Comparison of ENCODE assay signal across 19 mouse cellular contexts in genomic region chr2:18797776-18798175, GRCm38 (mm10).
DNase-seq lines count a peak whose midpoint lies in the region; ATAC-seq and TF ChIP-seq lines count a peak whose summit lies in the region.
"Had no signal": no experiment of that assay in that cellular context is flagged by ENCODE, and none has a peak within 500 bp of the region (broad histone marks: within the 10 kb centered on the region; RNA-seq: fewer than 3 reads in every experiment).

No protein-coding gene starts in this region.

- no peaks in the 10 kb centered on the region for H3K36me3 ChIP-seq in hindbrain, postnatal 0 days (ENCODE audit: insufficient read depth, low read length)
- H3K36me3 ChIP-seq in midbrain, postnatal 0 days (ENCODE audit: insufficient read depth, low read length): no peaks in the 10 kb centered on the region
- no peaks in the 10 kb centered on the region for H3K36me3 ChIP-seq in kidney, embryonic 14.5 days (ENCODE audit: control insufficient read depth, insufficient read depth, low read length)
- H3K36me3 ChIP-seq: forebrain, embryonic 15.5 days; G1E had no signal

- peaks cover 6% of the 10 kb centered on the region for H3K4me1 ChIP-seq in hindbrain, postnatal 0 days (ENCODE audit: insufficient read depth, low read length)
- H3K4me1 ChIP-seq in midbrain, postnatal 0 days (ENCODE audit: insufficient read depth, low read length): 0 out of 2 replicates have a peak, but pooled peaks cover under 1% of the 10 kb centered on the region
- H3K4me1 ChIP-seq in kidney, embryonic 14.5 days (ENCODE audit: control insufficient read depth, insufficient read depth, low read length): peaks cover 4% of the 10 kb centered on the region; the same call in 1 of the 2 replicates

- DNase-seq in embryo, embryonic 10 days (ENCODE audit: low spot score): peak; percentile 43
- DNase-seq in embryo, embryonic 9.5 days (ENCODE audit: extremely low spot score): no peak
- DNase-seq in brain, embryonic 14.5 days (ENCODE audit: low read depth): peak; percentile 71
- peak; percentile 27 for DNase-seq in hindbrain, postnatal 0 days (ENCODE audit: low spot score)
- DNase-seq in midbrain, postnatal 0 days (ENCODE audit: low spot score): peak; percentile 44
- DNase-seq in ovary, adult 18-20 months (ENCODE audit: low spot score): no peak
- no peak for DNase-seq in frontal cortex, postnatal 25 days (ENCODE audit: low spot score in 2 of 2)
- DNase-seq: cerebellum, adult 9-10 months; gastrocnemius, adult 2 months; heart, adult 18-20 months; kidney, adult 18-20 months; kidney, postnatal 25 days; liver; liver, postnatal 0 days; spleen, adult 18-20 months had no signal

- peak overlapping the region; percentile 78 for H3K4me2 ChIP-seq in hindbrain, postnatal 0 days (ENCODE audit: low read depth, low read length)
- peak overlapping the region; percentile 30 for H3K4me2 ChIP-seq in midbrain, postnatal 0 days (ENCODE audit: low read depth, low read length, poor library complexity, severe bottlenecking)
- no peak overlapping the region for H3K4me2 ChIP-seq in kidney, embryonic 14.5 days (replicated peaks; ENCODE audit: low read depth, low read length)
- H3K4me2 ChIP-seq: forebrain, embryonic 15.5 days had no signal

- 19% methylated on average over 8 of the region's 8 CpGs for WGBS in hindbrain, postnatal 0 days
- whole genome bisulfite sequencing in midbrain, postnatal 0 days: 17% methylated on average over 8 of the region's 8 CpGs
- 79% methylated on average over 8 of the region's 8 CpGs for WGBS in kidney, embryonic 14.5 days

- peaks cover 4% of the 10 kb centered on the region; the same call in 1 of the 2 replicates for H3K27me3 ChIP-seq in hindbrain, postnatal 0 days (ENCODE audit: insufficient read depth, low read length)
- no peaks in the 10 kb centered on the region for H3K27me3 ChIP-seq in midbrain, postnatal 0 days (ENCODE audit: insufficient read depth, low read length)
- H3K27me3 ChIP-seq in kidney, embryonic 14.5 days (ENCODE audit: control insufficient read depth, insufficient read depth, low read length): peaks cover 33% of the 10 kb centered on the region

- no peak overlapping the region for H3K27ac ChIP-seq in hindbrain, postnatal 0 days
- H3K27ac ChIP-seq in midbrain, postnatal 0 days (ENCODE audit: low read depth, low read length): no peak overlapping the region
- no peak overlapping the region for H3K27ac ChIP-seq in kidney, embryonic 14.5 days (ENCODE audit: low read depth, low read length)
- H3K27ac ChIP-seq: forebrain, embryonic 15.5 days; gastrocnemius, adult 2 months had no signal

- no peaks in the 10 kb centered on the region for H3K9me3 ChIP-seq in hindbrain, postnatal 0 days (ENCODE audit: low read length)
- no peaks in the 10 kb centered on the region for H3K9me3 ChIP-seq in midbrain, postnatal 0 days (ENCODE audit: low read length)
- no peaks in the 10 kb centered on the region for H3K9me3 ChIP-seq in kidney, embryonic 14.5 days (ENCODE audit: control insufficient read depth, low read length)
- H3K9me3 ChIP-seq: forebrain, embryonic 15.5 days; G1E had no signal

- TF ChIP-seq CTCF in brain, embryonic 14.5 days (IDR thresholded peaks at IDR 0.05; ENCODE audit: borderline replicate concordance, extremely low read depth, insufficient read depth, insufficient read length): no peak
- no peak for TF ChIP-seq CTCF in hindbrain, postnatal 0 days (IDR thresholded peaks at IDR 0.05; ENCODE audit: low read depth)
- TF ChIP-seq CTCF in midbrain, postnatal 0 days (IDR thresholded peaks at IDR 0.05): no peak

- H3K9ac ChIP-seq in hindbrain, postnatal 0 days (replicated peaks; ENCODE audit: low read length): no peak overlapping the region
- H3K9ac ChIP-seq in midbrain, postnatal 0 days (replicated peaks; ENCODE audit: low read length, poor library complexity, severe bottlenecking): no peak overlapping the region
- H3K9ac ChIP-seq in kidney, embryonic 14.5 days (ENCODE audit: low read depth, low read length): no peak overlapping the region
- H3K9ac ChIP-seq: forebrain, embryonic 15.5 days; liver, postnatal 0 days had no signal

- no peak for ATAC-seq in hindbrain, postnatal 0 days
- ATAC-seq in midbrain, postnatal 0 days (ENCODE audit: low FRiP score): no peak
- no peak for ATAC-seq in kidney, embryonic 14.5 days (ENCODE audit: low FRiP score, low TSS enrichment)
- ATAC-seq: CD4-positive, CD25-positive, alpha-beta regulatory T cell, adult 4 months; forebrain, embryonic 15.5 days; liver, postnatal 0 days had no signal

- TF ChIP-seq POLR2A in brain, embryonic 14.5 days (IDR thresholded peaks at IDR 0.05; ENCODE audit: borderline replicate concordance, extremely low read depth, insufficient read depth, insufficient read length, poor library complexity, severe bottlenecking): no peak

- H3K4me3 ChIP-seq in hindbrain, postnatal 0 days (ENCODE audit: low read length): no peak overlapping the region
- no peak overlapping the region for H3K4me3 ChIP-seq in midbrain, postnatal 0 days (ENCODE audit: low read depth, low read length)
- no peak overlapping the region for H3K4me3 ChIP-seq in kidney, embryonic 14.5 days (ENCODE audit: low read length)
- H3K4me3 ChIP-seq: forebrain, embryonic 15.5 days; gastrocnemius, adult 2 months had no signal

Comparison
In these comparisons a context has a peak if more than half of its experiments do, and no peak if none do; other contexts are left out.
1. DNase-seq: peak in embryo, embryonic 10 days (single experiment), brain, embryonic 14.5 days (single experiment), hindbrain, postnatal 0 days (single experiment) and midbrain, postnatal 0 days (single experiment); none in embryo, embryonic 9.5 days (single experiment), ovary, adult 18-20 months (single experiment) and frontal cortex, postnatal 25 days (0 of 2).